Mouse (Mus musculus) heart, adult 11 months (tissue): ENCODE measurements at regions not wholly inside any gene's neighbourhood (a gene's known extent, or its start where the extent isn't known, plus 50 kb on each side); places are given as distances from the start of the nearest gene placed in this dataset.

Experiments used
- DNase-seq: peaks from one replicate; pipeline ENCODE4 v3.0.0; 2022

- peak; percentile 73 for DNase-seq
Observed at GRCm38 (mm10) chrX:24062389-24062788, 103.7 kb upstream of the Gm4985 start.

DNA sequence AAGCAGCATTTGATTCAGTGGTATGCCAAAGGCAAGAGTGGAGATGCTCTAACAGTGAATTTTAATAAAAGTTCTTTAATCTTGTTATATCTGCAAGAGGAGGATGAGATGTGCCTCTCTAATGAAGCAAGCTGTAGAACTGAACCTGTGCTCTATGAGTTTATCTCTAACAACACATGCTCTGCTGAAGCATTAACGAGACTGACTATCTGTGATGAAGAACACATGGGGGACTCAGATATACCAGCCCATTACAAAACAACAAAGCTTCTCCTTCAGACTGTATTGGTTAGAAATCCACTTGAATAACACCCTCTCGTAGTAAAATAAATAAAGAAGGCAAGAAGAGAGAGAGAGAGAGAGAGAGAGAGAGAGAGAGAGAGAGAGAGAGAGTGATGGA lies 53.4 kb upstream of the Gm4985 start:
- no peak for DNase-seq
